Mouse (Mus musculus) adrenal gland, postnatal 4 days (tissue): ENCODE results near the gene Ccl9. TPM values are rescaled to one million over a fixed set of nuclear protein-coding genes. Genes with fewer than 3 reads are reported as not detected.

ENCODE experiments used
- DNase-seq, 2 experiments: peaks; one replicate each; pipeline ENCODE4 v3.0.0; 2021 to 2022; ENCODE audit warnings: low spot score in 2 of 2, mixed read lengths in 2 of 2
- long read RNA-seq, 2 experiments: library from polyadenylated mRNA; stranded (forward); transcript quantifications; one replicate each; pipeline ENCODE4 v2.0.0; 2021
- total RNA-seq, 2 experiments: library from RNA; stranded (reverse); gene quantifications; 2 replicates each; pipeline ENCODE4 v1.2.3; 2021

The Ccl9 gene
- 1 to 10 TPM; 5.0 to 8.5 TPM for total RNA-seq
- long read RNA-seq, experiment 1, transcript Ccl9-201 (4 exons, 3,006 nt) = major isoform, 5 of 6 reads
- long read RNA-seq, experiment 1, partial matches to known transcripts = 0 of 6 reads
- long read RNA-seq, experiment 1, other reads (novel, unspliced or antisense) = 1 of 6 reads
- long read RNA-seq, experiment 2, partial matches to known transcripts = 0 of 1 reads
- long read RNA-seq, experiment 2, other reads (novel, unspliced or antisense) = 0 of 1 reads

- no peak for DNase-seq
These were observed at the start of gene Ccl9 for GRCm38 (mm10) chr11:83578186-83578760. Gene Ccl9 (minus strand): TSS chr11:83578636.

GRCm38 (mm10) chr11:83623586-83623985, 45.1 kb upstream of the Ccl9 start:
- no peak for DNase-seq

GRCm38 (mm10) chr11:83619037-83619436, 40.6 kb upstream of the Ccl9 start:
- DNase-seq = no peak

GRCm38 (mm10) chr11:83618238-83618637, 39.8 kb upstream of the Ccl9 start:
- no peak for DNase-seq

- DNase-seq = no peak
These were observed 38.1 kb upstream of the Ccl9 start for GRCm38 (mm10) chr11:83616586-83616985.

- no peak for DNase-seq
These were observed 32.5 kb upstream of the Ccl9 start for GRCm38 (mm10) chr11:83610900-83611299.

GRCm38 (mm10) chr11:83606396-83606795, 28.0 kb upstream of the Ccl9 start:
- DNase-seq = no peak

- DNase-seq = no peak
These were observed 27.1 kb upstream of the Ccl9 start for GRCm38 (mm10) chr11:83605535-83605934.

- DNase-seq = no peak
These were observed 26.3 kb upstream of the Ccl9 start for GRCm38 (mm10) chr11:83604698-83605097.

- DNase-seq = no peak
These were observed 25.0 kb upstream of the Ccl9 start for GRCm38 (mm10) chr11:83603399-83603798.

GRCm38 (mm10) chr11:83600576-83600975, 22.1 kb upstream of the Ccl9 start:
- no peak for DNase-seq

- no peak for DNase-seq
These were observed 20.6 kb upstream of the Ccl9 start for GRCm38 (mm10) chr11:83598991-83599390.

- DNase-seq = no peak
These were observed 19.9 kb upstream of the Ccl9 start for GRCm38 (mm10) chr11:83598207-83598837.

- DNase-seq = no peak
These were observed 19.4 kb upstream of the Ccl9 start for GRCm38 (mm10) chr11:83597796-83598195.

GRCm38 (mm10) chr11:83595669-83596455, 17.4 kb upstream of the Ccl9 start:
- DNase-seq = no peak

GRCm38 (mm10) chr11:83593453-83593852, 15.0 kb upstream of the Ccl9 start:
- DNase-seq = no peak

- no peak for DNase-seq
These were observed 14.4 kb upstream of the Ccl9 start, which contains the start of gene Ccl6 for GRCm38 (mm10) chr11:83592853-83593252. Gene Ccl6 (minus strand): TSS chr11:83593087.

GRCm38 (mm10) chr11:83584232-83584631, 5.8 kb upstream of the Ccl9 start:
- no peak for DNase-seq

- DNase-seq = no peak
These were observed 5.0 kb upstream of the Ccl9 start for GRCm38 (mm10) chr11:83583450-83583754.

GRCm38 (mm10) chr11:83582626-83583449, 4.4 kb upstream of the Ccl9 start:
- no peak for DNase-seq
